Mouse (Mus musculus): ENCODE results near the gene Dclk1.

GRCm38 (mm10) chr3:55572297-55572681 lies 330.1 kb downstream of the Dclk1 start:
- TF ChIP-seq MAX (IDR thresholded peaks at IDR 0.05) (no peak), CTCF (IDR thresholded peaks at IDR 0.05; ENCODE audit: control insufficient read depth, insufficient read depth, insufficient read length) (no peak)
